Mouse (Mus musculus) kidney, embryonic 16.5 days (tissue): ENCODE data around the gene Kif26b. TPM values are rescaled to one million over a fixed set of nuclear protein-coding genes. Genes with fewer than 3 reads are reported as not detected.

ENCODE experiments used
- ATAC-seq: fragments of 200-750 bp; cut with Nextera tagmentation; 2 replicates; pipeline ENCODE4 v1.8.0; 2017; ENCODE audit warnings: moderate TSS enrichment; ENCODE audit not compliant: low FRiP score, low TSS enrichment
- H3K27ac ChIP-seq: fragments of 300-500 bp; sonication (generic); 2 replicates; pipeline ENCODE4 v1.5.1; 2014; ENCODE audit warnings: low read length
- H3K27me3 ChIP-seq: fragments of 300-500 bp; sonication (generic); 2 replicates; pipeline ENCODE4 v1.6.1; 2014; ENCODE audit warnings: low read length, control low read depth, mixed read lengths; ENCODE audit not compliant: insufficient read depth
- H3K36me3 ChIP-seq: fragments of 300-500 bp; sonication (generic); 2 replicates; pipeline ENCODE4 v1.6.1; 2014; ENCODE audit warnings: low read length, control low read depth, mixed read lengths; ENCODE audit not compliant: insufficient read depth
- H3K4me1 ChIP-seq: fragments of 300-500 bp; sonication (generic); 2 replicates; pipeline ENCODE4 v1.6.1; 2014; ENCODE audit warnings: low read length, control low read depth, mixed read lengths; ENCODE audit not compliant: insufficient read depth
- H3K4me2 ChIP-seq: fragments of 300-500 bp; sonication (generic); replicated peaks from 2 replicates; pipeline ENCODE4 v1.6.1; 2014; ENCODE audit warnings: low read depth, low read length
- H3K4me3 ChIP-seq: fragments of 300-500 bp; sonication (generic); 2 replicates; pipeline ENCODE4 v1.5.1; 2014; ENCODE audit warnings: mild to moderate bottlenecking, low read length
- H3K9ac ChIP-seq: fragments of 300-500 bp; sonication (generic); replicated peaks from 2 replicates; pipeline ENCODE4 v1.6.1; 2014; ENCODE audit warnings: low read length
- H3K9me3 ChIP-seq: fragments of 300-500 bp; sonication (generic); 2 replicates; pipeline ENCODE4 v1.6.1; 2016; ENCODE audit warnings: low read length, control low read depth
- WGBS: fragments of 180-500 bp; shearing (Covaris S2); extraction: QIAGEN DNeasy Blood & Tissue Kit; methylation state at CpG from one replicate; pipeline ENCODE4 v1.1.7; 2014; 5-methylcytosine and 5-hydroxymethylcytosine counted together
- polyA plus RNA-seq: library from polyadenylated mRNA; unstranded; fragments of >200 nt; fragmentation: Nextera tagmentation; extraction: Ambion mirVana; gene quantifications from 2 replicates; pipeline ENCODE4 v1.2.1, GENCODE M21; 2015

Kif26b gene
- polyA plus RNA-seq, 1 experiment from 2014 or later = 9.3 TPM

DNA sequence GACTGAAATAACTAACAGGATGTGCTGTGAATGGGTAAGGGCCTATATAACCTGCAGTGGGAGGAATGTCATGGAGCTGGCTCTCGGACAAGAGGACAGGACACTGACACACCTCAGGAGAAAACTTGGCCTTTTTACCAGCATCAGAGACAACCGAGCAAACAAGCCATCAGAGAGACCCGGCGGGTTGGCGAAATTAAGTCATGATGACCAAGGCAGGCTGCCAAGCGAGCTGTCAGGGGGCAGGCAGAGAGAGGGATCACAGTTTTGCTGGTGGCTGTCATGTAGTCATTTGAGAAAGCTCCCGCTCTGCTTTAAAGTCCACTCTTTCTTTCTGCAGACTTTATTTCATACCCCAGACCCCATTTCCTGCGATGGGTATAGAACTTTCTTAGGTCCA is 27.3 kb downstream of the Kif26b start:
- Histone ChIP-seq H3K4me1 (peaks cover 6% of the 10 kb centered on the region; the same call in 1 of the 2 replicates), H3K4me3 (no peak overlapping the region), H3K4me2 (no peak overlapping the region), H3K27me3 (no peaks in the 10 kb centered on the region), H3K9me3 (peaks cover 8% of the 10 kb centered on the region), H3K36me3 (0 out of 2 replicates have a peak, but pooled peaks cover 4% of the 10 kb centered on the region), H3K27ac (no peak overlapping the region), H3K9ac (no peak overlapping the region)
- WGBS = 89% methylated on average over 8 of the region's 8 CpGs
- no peak for ATAC-seq

GRCm38 (mm10) chr1:178560043-178560442 is 31.1 kb downstream of the Kif26b start:
- 97% methylated on average over 1 of the region's 1 CpGs for WGBS
- no peaks in the 10 kb centered on the region for H3K27me3 ChIP-seq
- no peak overlapping the region for H3K4me2 ChIP-seq
- no peak overlapping the region for H3K4me3 ChIP-seq
- H3K9me3 ChIP-seq = peaks cover 8% of the 10 kb centered on the region
- H3K36me3 ChIP-seq = 0 out of 2 replicates have a peak, but pooled peaks cover 4% of the 10 kb centered on the region
- H3K4me1 ChIP-seq = no peaks in the 10 kb centered on the region
- H3K27ac ChIP-seq = no peak overlapping the region
- H3K9ac ChIP-seq = no peak overlapping the region
- no peak for ATAC-seq

GRCm38 (mm10) chr1:178563834-178564233 is 34.9 kb downstream of the Kif26b start:
- ATAC-seq = no peak
- Histone ChIP-seq H3K27me3 (no peaks in the 10 kb centered on the region), H3K4me1 (peaks cover 5% of the 10 kb centered on the region; the same call in 1 of the 2 replicates), H3K9ac (no peak overlapping the region), H3K36me3 (0 out of 2 replicates have a peak, but pooled peaks cover 4% of the 10 kb centered on the region), H3K9me3 (peaks cover 8% of the 10 kb centered on the region), H3K4me2 (no peak overlapping the region), H3K27ac (no peak overlapping the region), H3K4me3 (no peak overlapping the region)
- WGBS = 74% methylated on average over 2 of the region's 2 CpGs

DNA sequence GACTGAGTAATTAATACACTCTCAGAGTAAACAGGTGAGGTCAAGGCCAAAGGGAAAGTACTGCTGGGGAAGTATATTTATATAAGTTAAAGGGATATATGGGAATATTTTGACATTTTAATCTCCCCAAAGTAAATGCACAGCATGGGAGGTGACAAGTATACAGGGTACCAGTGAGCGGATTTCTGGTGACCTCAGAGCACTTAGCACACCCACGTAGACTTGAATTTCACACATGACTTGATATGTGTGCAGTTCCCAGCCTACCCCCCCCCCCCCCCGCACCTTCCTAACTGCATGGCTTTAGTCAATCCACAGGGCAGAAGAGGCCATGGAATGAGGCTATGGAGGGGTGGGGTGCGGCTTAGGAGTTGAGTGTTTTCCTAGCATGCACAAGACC is 35.9 kb downstream of the Kif26b start:
- no peak overlapping the region for H3K4me2 ChIP-seq
- peaks cover 7% of the 10 kb centered on the region; the same call in 1 of the 2 replicates for H3K4me1 ChIP-seq
- no peak overlapping the region for H3K27ac ChIP-seq
- H3K4me3 ChIP-seq = no peak overlapping the region
- 52% methylated on average over 4 of the region's 4 CpGs for WGBS
- H3K36me3 ChIP-seq = 0 out of 2 replicates have a peak, but pooled peaks cover 3% of the 10 kb centered on the region
- 0 out of 2 replicates have a peak, but pooled peaks have one; percentile 39 for ATAC-seq
- H3K9ac ChIP-seq = no peak overlapping the region
- no peaks in the 10 kb centered on the region for H3K27me3 ChIP-seq
- peaks cover 6% of the 10 kb centered on the region; the same call in 1 of the 2 replicates for H3K9me3 ChIP-seq

DNA sequence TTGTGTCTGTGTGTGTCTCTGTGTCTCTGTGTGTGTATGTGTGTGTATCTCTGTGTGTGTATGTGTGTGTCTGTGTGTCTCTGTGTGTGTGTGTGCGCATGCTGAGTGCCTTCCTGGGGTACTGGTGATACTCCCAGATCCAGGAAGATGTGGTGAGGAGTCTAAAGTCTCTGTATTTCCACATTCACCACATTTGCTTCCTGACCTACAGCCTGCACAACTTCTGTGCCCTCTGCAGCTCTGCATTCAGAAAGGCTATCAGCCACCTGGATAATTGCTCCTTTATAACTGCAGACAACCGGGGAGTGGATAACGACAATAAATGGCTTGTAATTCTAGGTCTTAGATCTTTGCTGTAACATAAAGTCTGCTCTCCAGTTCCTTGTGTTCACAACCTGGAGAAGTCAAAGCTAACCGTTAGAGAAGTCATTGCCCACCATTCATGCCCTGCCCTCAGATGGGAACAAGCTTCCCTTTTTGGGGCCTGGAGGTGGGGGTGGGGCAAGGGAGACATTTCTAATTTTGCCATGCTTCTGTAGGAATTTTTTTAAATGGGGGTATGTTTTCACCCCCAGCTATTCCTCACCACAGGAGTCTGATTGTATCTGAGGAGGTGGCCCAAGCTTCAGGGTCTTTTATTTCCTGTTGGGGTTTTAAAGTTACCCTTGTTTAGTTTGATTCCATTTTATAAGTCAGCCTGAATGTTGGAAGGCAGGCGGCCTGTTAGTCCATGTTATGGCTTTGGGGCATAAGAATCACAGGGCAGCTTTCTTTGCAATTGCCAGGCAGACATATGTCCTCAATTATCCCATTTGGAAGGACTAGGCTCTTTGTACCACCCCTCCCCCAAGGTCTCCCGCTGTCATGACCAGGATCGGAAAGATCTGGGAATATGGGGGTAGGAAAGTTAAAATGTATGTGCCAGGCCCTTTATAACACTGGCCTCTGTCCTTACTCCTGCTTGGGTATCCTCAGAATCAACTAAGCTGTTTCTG is 39.9 kb downstream of the Kif26b start:
- 42% methylated on average over 7 of the region's 7 CpGs for WGBS
- ATAC-seq = no peak
- no peaks in the 10 kb centered on the region for H3K27me3 ChIP-seq
- no peaks in the 10 kb centered on the region for H3K36me3 ChIP-seq
- no peak overlapping the region for H3K4me3 ChIP-seq
- H3K4me1 ChIP-seq = peaks cover 7% of the 10 kb centered on the region; the same call in 1 of the 2 replicates
- H3K4me2 ChIP-seq = no peak overlapping the region
- H3K9me3 ChIP-seq = no peaks in the 10 kb centered on the region
- no peak overlapping the region for H3K9ac ChIP-seq
- no peak overlapping the region for H3K27ac ChIP-seq

GRCm38 (mm10) chr1:178571009-178571408 is 42.1 kb downstream of the Kif26b start:
- Histone ChIP-seq H3K27ac (no peak overlapping the region), H3K36me3 (peaks cover 8% of the 10 kb centered on the region), H3K9ac (no peak overlapping the region), H3K27me3 (no peaks in the 10 kb centered on the region), H3K4me3 (no peak overlapping the region), H3K4me2 (no peak overlapping the region), H3K9me3 (peaks cover 9% of the 10 kb centered on the region; the same call in 1 of the 2 replicates), H3K4me1 (peaks cover 5% of the 10 kb centered on the region; the same call in 1 of the 2 replicates)
- ATAC-seq = no peak
- WGBS = 38% methylated on average over 4 of the region's 4 CpGs

- H3K4me3 ChIP-seq = no peak overlapping the region
- no peak for ATAC-seq
- no peak overlapping the region for H3K4me2 ChIP-seq
- peaks cover 9% of the 10 kb centered on the region; the same call in 1 of the 2 replicates for H3K9me3 ChIP-seq
- peaks cover 5% of the 10 kb centered on the region; the same call in 1 of the 2 replicates for H3K4me1 ChIP-seq
- H3K9ac ChIP-seq = no peak overlapping the region
- peaks cover 8% of the 10 kb centered on the region for H3K36me3 ChIP-seq
- H3K27me3 ChIP-seq = no peaks in the 10 kb centered on the region
- 53% methylated on average over 13 of the region's 13 CpGs for WGBS
- no peak overlapping the region for H3K27ac ChIP-seq
Measured at GRCm38 (mm10) chr1:178571885-178572444, 43.0 kb downstream of the Kif26b start.

GRCm38 (mm10) chr1:178573406-178574032 is 44.6 kb downstream of the Kif26b start:
- ATAC-seq = no peak
- WGBS = 60% methylated on average over 4 of the region's 4 CpGs
- H3K9me3 ChIP-seq = peaks cover 9% of the 10 kb centered on the region; the same call in 1 of the 2 replicates
- H3K27me3 ChIP-seq = no peaks in the 10 kb centered on the region
- H3K4me1 ChIP-seq = peaks cover 5% of the 10 kb centered on the region; the same call in 1 of the 2 replicates
- H3K4me2 ChIP-seq = no peak overlapping the region
- H3K27ac ChIP-seq = no peak overlapping the region
- no peak overlapping the region for H3K9ac ChIP-seq
- no peak overlapping the region for H3K4me3 ChIP-seq
- peaks cover 8% of the 10 kb centered on the region for H3K36me3 ChIP-seq

DNA sequence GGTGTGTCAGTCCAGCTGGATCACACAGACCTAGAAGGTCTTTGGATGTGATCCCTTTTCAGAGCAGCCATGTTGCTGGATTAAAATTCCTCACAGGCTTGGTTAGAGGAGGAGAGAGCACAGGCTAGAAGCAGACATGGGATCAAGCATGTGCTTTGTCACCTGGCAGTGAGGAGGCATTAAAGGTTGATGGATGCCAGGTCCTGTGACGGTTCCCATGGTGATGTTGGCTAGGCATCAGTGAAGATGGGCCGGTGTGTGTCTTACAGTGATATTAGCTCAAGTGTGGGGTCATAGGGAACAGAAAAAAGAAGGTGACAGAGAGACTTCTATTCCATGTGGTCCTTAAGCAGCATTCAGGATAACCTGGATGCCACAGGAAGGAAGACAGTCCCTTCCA is 46.8 kb downstream of the Kif26b start:
- H3K4me2 ChIP-seq = no peak overlapping the region
- no peak for ATAC-seq
- H3K9ac ChIP-seq = no peak overlapping the region
- H3K27me3 ChIP-seq = no peaks in the 10 kb centered on the region
- peaks cover 9% of the 10 kb centered on the region; the same call in 1 of the 2 replicates for H3K9me3 ChIP-seq
- H3K36me3 ChIP-seq = peaks cover 8% of the 10 kb centered on the region
- no peak overlapping the region for H3K27ac ChIP-seq
- no peaks in the 10 kb centered on the region for H3K4me1 ChIP-seq
- 69% methylated on average over 2 of the region's 2 CpGs for WGBS
- H3K4me3 ChIP-seq = no peak overlapping the region
